Mouse (Mus musculus): ENCODE measurements around the gene Sparcl1. TPM values are rescaled to one million over a fixed set of nuclear protein-coding genes. Genes with fewer than 3 reads are reported as not detected.

The Sparcl1 gene
- total RNA-seq, 1 experiment from 2014 or later, result not detected

- ATAC-seq (ENCODE audit: extremely low read depth, insufficient number of reproducible peaks, low FRiP score, poor library complexity, severe bottlenecking), result no peak
Observed at GRCm38 (mm10) chr5:104039154-104039932, 74.2 kb downstream of the Sparcl1 start.

GRCm38 (mm10) chr5:104036686-104037085 lies 76.8 kb downstream of the Sparcl1 start:
- ATAC-seq (ENCODE audit: extremely low read depth, insufficient number of reproducible peaks, low FRiP score, poor library complexity, severe bottlenecking), result no peak

GRCm38 (mm10) chr5:104035824-104036223 lies 77.7 kb downstream of the Sparcl1 start:
- ATAC-seq (ENCODE audit: extremely low read depth, insufficient number of reproducible peaks, low FRiP score, poor library complexity, severe bottlenecking), result no peak

GRCm38 (mm10) chr5:104035066-104035465 lies 78.5 kb downstream of the Sparcl1 start:
- no peak for ATAC-seq (ENCODE audit: extremely low read depth, insufficient number of reproducible peaks, low FRiP score, poor library complexity, severe bottlenecking)

- no peak for ATAC-seq (ENCODE audit: extremely low read depth, insufficient number of reproducible peaks, low FRiP score, poor library complexity, severe bottlenecking)
Observed at GRCm38 (mm10) chr5:104032434-104033097, 81.0 kb downstream of the Sparcl1 start.

Other genes with a start within 250 kb of the Sparcl1 start
- gene Klhl8, start 202.5 kb downstream of the Sparcl1 start, total RNA-seq (2017), result 2.1 and 4.2 TPM in 2 replicates
- 0.35 and 0.74 TPM in 2 replicates for gene Hsd17b13, start 136.3 kb downstream of the Sparcl1 start, total RNA-seq (2017)
- gene Hsd17b11, start 91.8 kb downstream of the Sparcl1 start, total RNA-seq (2017), result 90.4 and 105 TPM in 2 replicates
- gene Nudt9, start 67.4 kb downstream of the Sparcl1 start, total RNA-seq (2017), result 29.7 and 32.3 TPM in 2 replicates
- gene Gm17660, start 36.1 kb downstream of the Sparcl1 start, total RNA-seq (2017), result not detected in 2 replicates
- not detected in 2 replicates for gene Dspp, start 57.0 kb upstream of the Sparcl1 start, total RNA-seq (2017)
- gene Dmp1, start 88.9 kb upstream of the Sparcl1 start, total RNA-seq (2017), result not detected in 2 replicates
- not detected in 2 replicates for gene Ibsp, start 185.4 kb upstream of the Sparcl1 start, total RNA-seq (2017)
- gene Mepe, start 211.6 kb upstream of the Sparcl1 start, total RNA-seq (2017), result not detected in 2 replicates